Mouse (Mus musculus) myocyte (in vitro differentiated cells): ENCODE data around the gene Selenon. TPM values are rescaled to one million over a fixed set of nuclear protein-coding genes. Genes with fewer than 3 reads are reported as not detected.
A peak's percentile ranks its signal among the peaks of the same experiment; 100 is the strongest.

Experiments
- H3K27me3 ChIP-seq: one replicate; pipeline ENCODE4 v1.6.1; 2011; ENCODE audit not compliant: control insufficient read depth, insufficient read depth, insufficient read length
- H3K36me3 ChIP-seq: one replicate; pipeline ENCODE4 v1.6.1; 2011; ENCODE audit not compliant: control insufficient read depth, insufficient read depth
- H3K4me2 ChIP-seq: one replicate; pipeline ENCODE4 v1.6.1; 2011; ENCODE audit warnings: low read depth, control low read depth
- H3K4me3 ChIP-seq: one replicate; pipeline ENCODE4 v1.5.1; 2011; ENCODE audit warnings: mild to moderate bottlenecking, control low read depth, moderate library complexity
- H3K79me2 ChIP-seq: one replicate; pipeline ENCODE4 v1.6.1; 2011; ENCODE audit not compliant: control insufficient read depth, insufficient read depth
- H3ac ChIP-seq: one replicate; pipeline ENCODE4 v1.6.1; 2011; ENCODE audit not compliant: control insufficient read depth, insufficient read length
- CEBPB ChIP-seq: IDR thresholded peaks from 2 replicates; pipeline ENCODE4 v1.6.1; 2011; ENCODE audit warnings: mild to moderate bottlenecking, moderate library complexity; ENCODE audit not compliant: poor library complexity, insufficient read depth, severe bottlenecking
- E2F4 ChIP-seq: IDR thresholded peaks from one replicate; pipeline ENCODE4 v1.6.1; 2011; ENCODE audit warnings: mild to moderate bottlenecking, control low read depth, moderate library complexity; ENCODE audit not compliant: insufficient read depth
- MAX ChIP-seq: IDR thresholded peaks from one replicate; pipeline ENCODE4 v1.6.1; 2011; ENCODE audit warnings: low read depth, mild to moderate bottlenecking, control low read depth
- MYOD1 ChIP-seq, 3 experiments: IDR thresholded peaks; one replicate each; pipeline ENCODE4 v1.6.1; 2011; ENCODE audit warnings: control low read depth in 2 of 3, low read depth in 2 of 3, mild to moderate bottlenecking in 2 of 3, moderate library complexity in 1 of 3; ENCODE audit not compliant: insufficient read length in 2 of 3, control insufficient read depth in 1 of 3
- MYOG ChIP-seq, 3 experiments: IDR thresholded peaks; one replicate each; pipeline ENCODE4 v1.6.1; 2011; ENCODE audit warnings: control low read depth in 2 of 3, low read depth in 2 of 3, mild to moderate bottlenecking in 2 of 3; ENCODE audit not compliant: insufficient read length in 2 of 3, control insufficient read depth in 1 of 3, insufficient read depth in 1 of 3
- POLR2A ChIP-seq: IDR thresholded peaks from one replicate; pipeline ENCODE4 v1.6.1; 2011; ENCODE audit warnings: low read depth, mild to moderate bottlenecking, control low read depth, moderate library complexity; ENCODE audit not compliant: insufficient read length
- POLR2AphosphoS2 ChIP-seq: IDR thresholded peaks from one replicate; pipeline ENCODE4 v1.6.1; 2011; ENCODE audit warnings: low read depth, control low read depth; ENCODE audit not compliant: insufficient read length
- REST ChIP-seq: IDR thresholded peaks from one replicate; pipeline ENCODE4 v1.6.1; 2011; ENCODE audit warnings: mild to moderate bottlenecking, control low read depth, moderate library complexity; ENCODE audit not compliant: insufficient read depth, insufficient read length
- SRF ChIP-seq: IDR thresholded peaks from one replicate; pipeline ENCODE4 v1.6.1; 2011; ENCODE audit warnings: low read depth; ENCODE audit not compliant: control insufficient read depth, insufficient read length
- TCF12 ChIP-seq: IDR thresholded peaks from one replicate; pipeline ENCODE4 v1.6.1; 2011; ENCODE audit warnings: mild to moderate bottlenecking, control low read depth; ENCODE audit not compliant: poor library complexity, insufficient read depth, severe bottlenecking
- TCF3 ChIP-seq: IDR thresholded peaks from one replicate; pipeline ENCODE4 v1.6.1; 2011; ENCODE audit warnings: low read depth, control low read depth; ENCODE audit not compliant: insufficient read length
- USF1 ChIP-seq: IDR thresholded peaks from one replicate; pipeline ENCODE4 v1.6.1; 2011; ENCODE audit warnings: low read depth, mild to moderate bottlenecking, control low read depth, moderate library complexity
- polyA plus RNA-seq: library from polyadenylated mRNA; unstranded; fragments of >200 nt; fragmentation: generic; extraction: Trizol; gene quantifications from one replicate; pipeline ENCODE4 v1.2.1, GENCODE M21; 2012; ENCODE audit warnings: missing spikeins

The Selenon gene
- polyA plus RNA-seq = 35.7 TPM

- H3K4me2 ChIP-seq = peak within 1 kb of the TSS; percentile 80
- TF ChIP-seq SRF (no peak), POLR2AphosphoS2 (peak; percentile 12), MYOD1 (IDR thresholded peaks at IDR 0.05; ENCODE audit: control insufficient read depth in 1 of 3, insufficient read length in 2 of 3, low read depth in 2 of 3) (no peak), REST (no peak), MAX (no peak), MYOG (IDR thresholded peaks at IDR 0.05; ENCODE audit: control insufficient read depth in 1 of 3, insufficient read depth in 1 of 3, insufficient read length in 2 of 3, low read depth in 2 of 3) (no peak), USF1 (no peak), E2F4 (no peak), TCF12 (no peak), TCF3 (no peak), CEBPB (no peak), POLR2A (peak; percentile 63)
Observed at GRCm38 (mm10) chr4:134551494-134552316, at the start of gene Selenon. TSS of gene Selenon (minus strand) at chr4:134552166.

DNA sequence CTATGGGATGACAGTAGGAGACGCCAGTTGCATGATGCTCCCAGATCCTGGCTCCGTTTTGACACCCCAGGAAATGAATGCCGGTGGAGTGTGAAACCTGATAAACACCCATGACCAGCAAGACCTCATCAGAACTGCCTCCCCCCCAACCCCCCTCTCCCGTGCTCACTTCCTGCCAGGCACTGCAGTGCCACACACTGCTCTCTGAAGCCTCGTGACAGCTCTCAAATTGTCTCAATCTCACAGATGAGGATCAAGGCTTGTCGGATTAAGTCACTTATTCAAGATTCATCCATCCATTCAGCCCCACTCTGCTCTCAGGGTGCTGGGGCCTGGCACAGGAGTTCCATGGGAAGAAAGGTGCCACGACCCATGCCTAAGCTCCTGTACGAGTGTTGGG, 49.4 kb upstream of the Selenon start:
- no peaks in the 10 kb centered on the region for H3K27me3 ChIP-seq
- no peaks in the 10 kb centered on the region for H3K36me3 ChIP-seq
- H3K4me3 ChIP-seq = no peak overlapping the region
- no peak overlapping the region for H3ac ChIP-seq
- no peaks in the 10 kb centered on the region for H3K79me2 ChIP-seq
- H3K4me2 ChIP-seq = no peak overlapping the region
- TF ChIP-seq POLR2A (no peak), POLR2AphosphoS2 (no peak), MAX (no peak), MYOD1 (IDR thresholded peaks at IDR 0.05; ENCODE audit: control insufficient read depth in 1 of 3, insufficient read length in 2 of 3, low read depth in 2 of 3) (no peak), TCF3 (no peak), MYOG (IDR thresholded peaks at IDR 0.05; ENCODE audit: control insufficient read depth in 1 of 3, insufficient read depth in 1 of 3, insufficient read length in 2 of 3, low read depth in 2 of 3) (no peak), TCF12 (no peak), E2F4 (no peak)

More at GRCm38 (mm10) chr4:134551494-134552316, at the start of gene Selenon:
- H3K4me3 ChIP-seq = peak within 1 kb of the TSS; percentile 48
- peaks cover 13% of the 10 kb centered on the region for H3K79me2 ChIP-seq
- no peaks in the 10 kb centered on the region for H3K27me3 ChIP-seq
- H3K36me3 ChIP-seq = no peaks in the 10 kb centered on the region
- peak within 1 kb of the TSS; percentile 76 for H3ac ChIP-seq

GRCm38 (mm10) chr4:134600777-134601176, 48.8 kb upstream of the Selenon start:
- no peaks in the 10 kb centered on the region for H3K36me3 ChIP-seq
- peaks cover 4% of the 10 kb centered on the region for H3K79me2 ChIP-seq

GRCm38 (mm10) chr4:134600060-134600459, 48.1 kb upstream of the Selenon start:
- no peak overlapping the region for H3K4me3 ChIP-seq
- TF ChIP-seq MYOG (IDR thresholded peaks at IDR 0.05; ENCODE audit: control insufficient read depth in 1 of 3, insufficient read depth in 1 of 3, insufficient read length in 2 of 3, low read depth in 2 of 3) = no peak
- no peak for TF ChIP-seq REST
- no peak for TF ChIP-seq MYOD1 (IDR thresholded peaks at IDR 0.05; ENCODE audit: control insufficient read depth in 1 of 3, insufficient read length in 2 of 3, low read depth in 2 of 3)
- TF ChIP-seq TCF12 = no peak
- no peak for TF ChIP-seq POLR2A
- no peak for TF ChIP-seq USF1
- TF ChIP-seq MAX = no peak
- no peak for TF ChIP-seq SRF
- TF ChIP-seq TCF3 = no peak
- no peaks in the 10 kb centered on the region for H3K27me3 ChIP-seq
- H3K36me3 ChIP-seq = no peaks in the 10 kb centered on the region
- peaks cover 4% of the 10 kb centered on the region for H3K79me2 ChIP-seq
- no peak overlapping the region for H3K4me2 ChIP-seq
- H3ac ChIP-seq = no peak overlapping the region

More at GRCm38 (mm10) chr4:134600777-134601176, 48.8 kb upstream of the Selenon start:
- Histone ChIP-seq H3K4me2 (no peak overlapping the region), H3K4me3 (no peak overlapping the region), H3K27me3 (no peaks in the 10 kb centered on the region), H3ac (no peak overlapping the region)
- TF ChIP-seq TCF3 = no peak
- TF ChIP-seq MYOG (IDR thresholded peaks at IDR 0.05; ENCODE audit: control insufficient read depth in 1 of 3, insufficient read depth in 1 of 3, insufficient read length in 2 of 3, low read depth in 2 of 3) = no peak
- no peak for TF ChIP-seq CEBPB
- TF ChIP-seq E2F4 = no peak
- no peak for TF ChIP-seq SRF
- no peak for TF ChIP-seq REST
- no peak for TF ChIP-seq MAX
- no peak for TF ChIP-seq POLR2A
- no peak for TF ChIP-seq POLR2AphosphoS2
- no peak for TF ChIP-seq MYOD1 (IDR thresholded peaks at IDR 0.05; ENCODE audit: control insufficient read depth in 1 of 3, insufficient read length in 2 of 3, low read depth in 2 of 3)
- no peak for TF ChIP-seq TCF12
- TF ChIP-seq USF1 = no peak
